Mouse (Mus musculus) limb, embryonic 15.5 days (tissue): ENCODE results near the gene Tmem19. TPM values are rescaled to one million over a fixed set of nuclear protein-coding genes. Genes with fewer than 3 reads are reported as not detected.
"Not testable (repeated sequence)": the region's sequence is repeated elsewhere in the genome, so short reads cannot be mapped to it uniquely, and the experiment has no call there.

Experiments used
- ATAC-seq: fragments of 200-750 bp; cut with Nextera tagmentation; 2 replicates; pipeline ENCODE4 v1.8.0; 2017; ENCODE audit warnings: low read depth, moderate TSS enrichment; ENCODE audit not compliant: insufficient number of reproducible peaks, low FRiP score, low TSS enrichment
- H3K27ac ChIP-seq: fragments of 300-500 bp; sonication (generic); 2 replicates; pipeline ENCODE4 v1.5.1; 2015; ENCODE audit warnings: moderate library complexity, mild to moderate bottlenecking, inconsistent platforms
- H3K27me3 ChIP-seq: fragments of 300-500 bp; sonication (generic); 2 replicates; pipeline ENCODE4 v1.6.1; 2015; ENCODE audit warnings: inconsistent platforms
- H3K36me3 ChIP-seq: fragments of 300-500 bp; sonication (generic); 2 replicates; pipeline ENCODE4 v1.6.1; 2015; ENCODE audit warnings: inconsistent platforms
- H3K4me1 ChIP-seq: fragments of 300-500 bp; sonication (generic); 2 replicates; pipeline ENCODE4 v1.6.1; 2015; ENCODE audit warnings: inconsistent platforms
- H3K4me2 ChIP-seq: fragments of 300-500 bp; sonication (generic); 2 replicates; pipeline ENCODE4 v1.6.1; 2015; ENCODE audit warnings: mild to moderate bottlenecking, inconsistent platforms
- H3K4me3 ChIP-seq: fragments of 300-500 bp; sonication (generic); 2 replicates; pipeline ENCODE4 v1.5.1; 2015; ENCODE audit warnings: mild to moderate bottlenecking, inconsistent platforms
- H3K9ac ChIP-seq: fragments of 300-500 bp; sonication (generic); 2 replicates; pipeline ENCODE4 v1.6.1; 2015; ENCODE audit warnings: inconsistent platforms
- H3K9me3 ChIP-seq: fragments of 300-500 bp; sonication (generic); 2 replicates; pipeline ENCODE4 v1.6.1; 2016; ENCODE audit warnings: inconsistent platforms
- WGBS: fragments of 180-500 bp; shearing (Covaris S2); methylation state at CpG from one replicate; pipeline ENCODE4 v1.1.7; 2015; 5-methylcytosine and 5-hydroxymethylcytosine counted together
- polyA plus RNA-seq: library from polyadenylated mRNA; unstranded; fragments of >200 nt; fragmentation: Nextera tagmentation; extraction: Ambion mirVana; gene quantifications from 2 replicates; pipeline ENCODE4 v1.2.1, GENCODE M21; 2015

The Tmem19 gene
- polyA plus RNA-seq, 1 experiment from 2014 or later, result 28.6 TPM

DNA sequence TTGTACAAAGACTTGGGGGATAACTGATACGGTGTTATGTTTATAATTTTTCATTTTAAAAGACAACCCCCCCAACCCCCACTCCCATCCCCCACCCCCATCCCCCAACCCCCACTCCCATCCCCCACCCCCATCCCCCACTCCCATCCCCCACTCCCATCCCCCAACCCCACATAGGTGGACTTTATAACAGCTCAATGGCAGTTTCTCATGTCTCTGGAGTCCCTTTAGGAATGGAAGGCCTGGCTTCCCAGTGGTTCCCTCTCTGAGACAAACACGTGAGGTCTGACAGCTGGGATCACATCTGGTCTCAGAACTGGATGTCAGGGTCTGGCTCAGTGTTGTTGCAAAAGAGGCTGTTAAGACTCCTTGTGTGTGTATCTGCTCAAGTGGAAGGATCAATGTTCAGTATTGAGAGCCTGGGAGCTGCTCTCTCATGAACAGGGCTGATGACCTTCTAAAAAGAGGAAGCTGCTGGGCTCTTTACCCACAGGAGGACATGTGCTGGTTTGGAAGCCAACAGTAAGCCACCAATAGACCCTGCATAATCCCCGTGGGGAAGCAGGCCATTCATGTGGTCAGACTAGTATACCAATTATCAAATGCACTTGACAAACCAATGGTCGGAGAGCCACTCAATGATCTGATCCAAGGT, 19.4 kb downstream of the Tmem19 start:
- ATAC-seq, result no peak

DNA sequence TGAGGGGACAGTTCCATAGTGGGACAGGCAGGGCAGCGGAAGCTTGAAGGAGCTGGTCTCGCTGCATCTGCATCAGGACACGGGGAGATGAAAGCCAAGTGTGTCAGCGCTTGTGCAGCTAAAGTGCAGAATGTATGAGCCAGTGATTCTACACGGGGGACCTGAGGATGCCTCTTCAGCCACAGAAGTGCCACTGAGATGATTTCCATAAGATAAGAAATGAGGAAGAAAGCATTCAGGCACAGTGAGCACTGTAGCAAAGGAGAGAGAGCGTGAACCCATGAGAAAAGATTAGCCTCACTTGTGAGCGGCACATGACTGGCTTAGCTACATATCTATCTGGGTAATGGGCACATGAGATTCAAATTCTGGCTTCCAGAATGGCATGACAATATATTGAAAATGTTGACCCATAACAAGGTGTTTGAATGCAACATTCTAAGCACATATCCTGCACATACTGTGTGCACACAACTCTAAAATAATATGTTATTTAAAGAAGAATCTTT, 22.4 kb downstream of the Tmem19 start:
- H3K4me1 ChIP-seq, result no peaks in the 10 kb centered on the region
- H3K4me3 ChIP-seq, result no peak overlapping the region
- peaks cover 24% of the 10 kb centered on the region for H3K36me3 ChIP-seq
- H3K27me3 ChIP-seq, result no peaks in the 10 kb centered on the region
- WGBS, result 88% methylated on average over 7 of the region's 7 CpGs
- H3K4me2 ChIP-seq, result no peak overlapping the region
- ATAC-seq, result no peak
- no peak overlapping the region for H3K27ac ChIP-seq
- no peaks in the 10 kb centered on the region for H3K9me3 ChIP-seq
- H3K9ac ChIP-seq, result no peak overlapping the region

More for the DNA sequence above, 19.4 kb downstream of the Tmem19 start:
- Histone ChIP-seq H3K36me3 (peaks cover 31% of the 10 kb centered on the region), H3K4me3 (no peak overlapping the region), H3K4me1 (no peaks in the 10 kb centered on the region), H3K4me2 (no peak overlapping the region), H3K9me3 (no peaks in the 10 kb centered on the region), H3K27me3 (no peaks in the 10 kb centered on the region), H3K9ac (no peak overlapping the region), H3K27ac (no peak overlapping the region)
- WGBS, result 88% methylated on average over 4 of the region's 4 CpGs

DNA sequence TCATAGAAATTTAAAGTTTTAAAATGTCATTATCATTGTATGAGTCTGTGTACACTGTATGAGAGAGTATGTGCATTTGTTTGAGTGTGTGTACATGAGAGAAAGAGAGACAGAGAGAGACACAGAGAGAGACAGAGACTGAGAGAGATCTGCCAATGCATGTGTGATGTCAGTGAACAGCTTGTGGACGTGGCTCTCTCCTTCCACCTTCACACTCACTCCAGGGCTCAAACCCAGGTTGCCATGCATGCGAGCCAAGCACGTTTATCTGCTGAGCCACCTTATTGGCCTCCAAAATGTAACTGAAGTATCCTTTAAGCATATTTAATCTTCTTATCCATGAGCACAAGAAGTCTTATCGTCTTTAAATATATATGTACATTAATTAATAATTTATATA, 25.4 kb downstream of the Tmem19 start:
- H3K4me3 ChIP-seq, result no peak overlapping the region
- peaks cover 13% of the 10 kb centered on the region for H3K36me3 ChIP-seq
- ATAC-seq, result no peak
- no peak overlapping the region for H3K9ac ChIP-seq
- H3K27ac ChIP-seq, result no peak overlapping the region
- no peaks in the 10 kb centered on the region for H3K9me3 ChIP-seq
- 85% methylated on average over 4 of the region's 4 CpGs for WGBS
- H3K27me3 ChIP-seq, result no peaks in the 10 kb centered on the region
- H3K4me2 ChIP-seq, result no peak overlapping the region
- peaks cover 2% of the 10 kb centered on the region; the same call in 1 of the 2 replicates for H3K4me1 ChIP-seq

DNA sequence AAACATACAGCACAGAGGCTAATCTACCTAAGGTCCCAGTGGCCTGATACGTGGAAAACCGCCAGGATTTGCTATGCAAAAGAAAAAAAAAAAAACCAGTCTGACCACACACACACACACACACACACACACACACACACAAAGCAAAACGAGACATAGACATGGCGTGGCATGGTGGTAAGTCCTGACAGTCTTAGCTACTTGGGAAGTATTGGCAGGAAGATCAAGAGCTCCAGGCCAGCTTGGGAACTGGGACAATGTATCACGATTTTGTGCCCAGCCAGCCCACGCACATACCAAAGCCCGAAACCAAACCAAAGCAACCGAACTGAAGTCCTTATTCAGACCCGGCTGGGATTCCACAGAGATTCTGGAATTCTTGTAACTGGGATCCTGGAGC, 28.8 kb downstream of the Tmem19 start:
- no peak overlapping the region for H3K4me3 ChIP-seq

DNA sequence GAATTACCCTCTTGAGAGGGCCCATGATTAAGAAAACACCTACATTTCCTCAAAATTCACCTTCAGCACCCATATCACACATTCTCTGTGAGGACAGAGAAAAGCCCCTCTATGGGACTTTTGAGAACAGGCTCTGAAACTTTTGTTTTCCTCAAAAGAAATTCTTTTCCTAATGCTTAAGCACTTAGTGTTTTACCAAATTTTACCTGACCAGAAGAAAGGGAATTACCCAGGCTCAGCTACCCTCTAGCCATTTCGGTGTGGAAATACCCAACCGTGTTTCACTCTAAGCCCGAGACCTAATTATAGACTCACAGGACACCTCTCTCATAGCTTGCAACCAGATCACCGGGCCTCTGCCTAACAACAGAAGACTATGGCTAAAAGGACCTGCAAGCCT, 29.3 kb downstream of the Tmem19 start:
- Histone ChIP-seq H3K27me3 (no peaks in the 10 kb centered on the region), H3K4me3 (no peak overlapping the region), H3K9ac (no peak overlapping the region), H3K4me1 (peaks cover 7% of the 10 kb centered on the region; the same call in 1 of the 2 replicates), H3K27ac (no peak overlapping the region), H3K9me3 (no peaks in the 10 kb centered on the region), H3K4me2 (no peak overlapping the region), H3K36me3 (no peaks in the 10 kb centered on the region)
- WGBS, result 68% methylated on average over 4 of the region's 4 CpGs
- no peak for ATAC-seq

More for the DNA sequence above, 28.8 kb downstream of the Tmem19 start:
- H3K27ac ChIP-seq, result no peak overlapping the region
- peaks cover 3% of the 10 kb centered on the region; the same call in 1 of the 2 replicates for H3K4me1 ChIP-seq
- no peak overlapping the region for H3K4me2 ChIP-seq
- no peaks in the 10 kb centered on the region for H3K27me3 ChIP-seq
- 66% methylated on average over 9 of the region's 9 CpGs for whole genome bisulfite sequencing
- ATAC-seq, result no peak
- no peaks in the 10 kb centered on the region for H3K9me3 ChIP-seq
- H3K36me3 ChIP-seq, result no peaks in the 10 kb centered on the region
- no peak overlapping the region for H3K9ac ChIP-seq

- no peaks in the 10 kb centered on the region for H3K9me3 ChIP-seq
- H3K27ac ChIP-seq, result no peak overlapping the region
- H3K4me2 ChIP-seq, result no peak overlapping the region
- 66% methylated on average over 8 of the region's 8 CpGs for whole genome bisulfite sequencing
- no peak overlapping the region for H3K9ac ChIP-seq
- peaks cover 7% of the 10 kb centered on the region; the same call in 1 of the 2 replicates for H3K4me1 ChIP-seq
- H3K27me3 ChIP-seq, result no peaks in the 10 kb centered on the region
- ATAC-seq, result no peak
- H3K4me3 ChIP-seq, result no peak overlapping the region
- H3K36me3 ChIP-seq, result no peaks in the 10 kb centered on the region
Measured at GRCm38 (mm10) chr10:115332420-115332952, 29.8 kb downstream of the Tmem19 start.

DNA sequence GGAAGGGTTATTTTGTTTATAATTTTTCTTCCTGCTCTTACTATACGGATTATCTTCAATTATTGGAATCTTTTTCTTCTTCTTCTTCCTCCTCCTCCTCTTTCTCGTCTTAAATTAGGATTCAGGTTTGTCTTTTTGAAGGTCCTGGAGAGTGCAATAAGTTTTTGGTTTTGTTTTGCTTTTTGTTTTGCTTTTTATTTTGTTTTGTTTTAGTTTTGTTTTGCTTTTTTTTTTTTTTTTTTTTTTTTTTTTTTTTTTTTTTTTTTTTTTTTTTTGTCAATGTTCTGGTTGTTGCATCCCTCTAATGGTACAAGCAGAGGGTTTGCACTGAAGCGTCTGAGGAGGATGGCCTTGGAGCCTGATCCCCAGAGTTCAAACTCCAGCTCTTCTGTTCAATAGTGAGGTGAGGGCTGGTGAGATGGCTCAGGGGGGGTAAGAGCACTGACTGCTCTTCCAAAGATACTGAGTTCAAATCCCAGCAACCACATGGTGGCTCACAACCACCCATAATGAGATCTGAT, 33.2 kb downstream of the Tmem19 start:
- Histone ChIP-seq H3K36me3 (no peaks in the 10 kb centered on the region), H3K9ac (no peak overlapping the region), H3K4me3 (no peak overlapping the region), H3K27ac (no peak overlapping the region), H3K27me3 (no peaks in the 10 kb centered on the region), H3K9me3 (no peaks in the 10 kb centered on the region), H3K4me2 (no peak overlapping the region), H3K4me1 (peaks cover 7% of the 10 kb centered on the region; the same call in 1 of the 2 replicates)
- WGBS, result 89% methylated on average over 3 of the region's 3 CpGs
- no peak for ATAC-seq

GRCm38 (mm10) chr10:115328514-115328913, 33.8 kb downstream of the Tmem19 start:
- Histone ChIP-seq H3K4me3 (no peak overlapping the region), H3K27me3 (no peaks in the 10 kb centered on the region), H3K4me1 (peaks cover 7% of the 10 kb centered on the region; the same call in 1 of the 2 replicates), H3K36me3 (no peaks in the 10 kb centered on the region), H3K27ac (no peak overlapping the region), H3K4me2 (no peak overlapping the region), H3K9ac (no peak overlapping the region), H3K9me3 (no peaks in the 10 kb centered on the region)
- no peak for ATAC-seq
- WGBS, result 49% methylated on average over 6 of the region's 6 CpGs

DNA sequence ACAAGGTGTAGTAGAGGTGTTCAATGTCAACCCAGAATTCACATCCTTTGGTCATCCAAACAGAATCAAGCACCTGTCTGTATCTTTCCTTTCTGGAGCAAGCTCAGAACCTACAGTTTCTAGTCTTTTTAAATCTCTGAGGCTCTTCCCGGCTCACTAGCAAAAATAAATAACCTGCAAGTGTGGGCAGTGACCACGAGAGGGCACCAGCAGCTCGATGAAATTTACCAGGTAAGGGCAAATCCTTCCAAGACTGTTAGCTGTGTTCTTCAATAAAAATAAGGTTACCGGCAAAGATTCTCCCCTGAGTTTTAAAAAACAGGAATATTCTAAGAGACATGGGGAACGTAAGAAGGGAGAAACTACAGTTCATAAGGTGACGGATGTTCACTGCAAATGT, 39.0 kb downstream of the Tmem19 start:
- Histone ChIP-seq H3K4me3 (no peak overlapping the region), H3K9me3 (no peaks in the 10 kb centered on the region), H3K36me3 (no peaks in the 10 kb centered on the region), H3K27ac (no peak overlapping the region), H3K4me2 (no peak overlapping the region), H3K9ac (no peak overlapping the region), H3K27me3 (no peaks in the 10 kb centered on the region), H3K4me1 (0 out of 2 replicates have a peak, but pooled peaks cover 2% of the 10 kb centered on the region)
- WGBS, result 8% methylated on average over 6 of the region's 6 CpGs
- ATAC-seq, result no peak

GRCm38 (mm10) chr10:115321317-115322035, 40.8 kb downstream of the Tmem19 start:
- no peaks in the 10 kb centered on the region for H3K4me1 ChIP-seq
- no peaks in the 10 kb centered on the region for H3K9me3 ChIP-seq
- ATAC-seq, result no peak
- H3K27me3 ChIP-seq, result no peaks in the 10 kb centered on the region
- WGBS, result 83% methylated on average over 5 of the region's 5 CpGs
- no peak overlapping the region for H3K4me2 ChIP-seq
- no peaks in the 10 kb centered on the region for H3K36me3 ChIP-seq
- H3K27ac ChIP-seq, result no peak overlapping the region
- no peak overlapping the region for H3K9ac ChIP-seq
- no peak overlapping the region for H3K4me3 ChIP-seq

GRCm38 (mm10) chr10:115318388-115318787, 43.9 kb downstream of the Tmem19 start:
- not testable (repeated sequence) for ATAC-seq, H3K27me3 ChIP-seq, H3K4me3 ChIP-seq, H3K9me3 ChIP-seq, H3K9ac ChIP-seq, H3K27ac ChIP-seq, H3K4me1 ChIP-seq, H3K4me2 ChIP-seq, H3K36me3 ChIP-seq
- WGBS, result 58% methylated on average over 3 of the region's 3 CpGs

DNA sequence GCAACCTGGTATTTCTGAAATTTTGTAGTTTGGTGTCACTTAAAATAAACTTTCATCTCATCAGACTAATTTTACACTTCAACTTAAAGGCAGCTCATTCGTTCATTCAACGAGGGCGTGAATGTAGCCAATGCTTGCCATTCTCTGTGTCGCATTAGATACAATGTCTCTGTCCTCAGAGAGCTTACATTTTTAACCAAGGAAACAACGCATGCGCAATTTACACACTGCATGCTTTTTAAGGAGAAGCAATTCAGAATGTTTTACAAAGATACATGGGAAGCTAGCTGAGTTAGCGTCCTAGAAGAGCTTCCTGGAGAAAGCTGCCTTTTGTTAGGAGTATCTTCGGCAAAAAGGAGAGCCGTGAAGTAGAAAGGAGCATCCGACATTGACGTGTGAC, 46.0 kb downstream of the Tmem19 start:
- Histone ChIP-seq H3K27ac (peak overlapping the region; percentile 94; the same call in 1 of the 2 replicates), H3K9ac (no peak overlapping the region), H3K36me3 (no peaks in the 10 kb centered on the region), H3K4me3 (peak overlapping the region; percentile 92), H3K9me3 (no peaks in the 10 kb centered on the region), H3K27me3 (no peaks in the 10 kb centered on the region), H3K4me1 (peaks cover 14% of the 10 kb centered on the region), H3K4me2 (peak overlapping the region; percentile 75)
- 69% methylated on average over 11 of the region's 11 CpGs for WGBS
- no peak for ATAC-seq
